Mouse (Mus musculus) mouse trophoblast stem cell (cell line): ENCODE measurements at regions not wholly inside any gene's neighbourhood (a gene's known extent, or its start where the extent isn't known, plus 50 kb on each side); places are given as distances from the start of the nearest gene placed in this dataset.

Experiments
- in situ Hi-C, 2 experiments: fragments of 300-500 bp; cut with MseI, MboI; formaldehyde crosslinking; loops; 2 replicates in 1 of 2; 3 replicates in 1 of 2; pipeline ENCODE4 v1.15.1; 2025

GRCm38 (mm10) chr13:73141302-73141701 lies 119.0 kb upstream of the Irx4 start:
- in situ Hi-C loops, result no loop called here

DNA sequence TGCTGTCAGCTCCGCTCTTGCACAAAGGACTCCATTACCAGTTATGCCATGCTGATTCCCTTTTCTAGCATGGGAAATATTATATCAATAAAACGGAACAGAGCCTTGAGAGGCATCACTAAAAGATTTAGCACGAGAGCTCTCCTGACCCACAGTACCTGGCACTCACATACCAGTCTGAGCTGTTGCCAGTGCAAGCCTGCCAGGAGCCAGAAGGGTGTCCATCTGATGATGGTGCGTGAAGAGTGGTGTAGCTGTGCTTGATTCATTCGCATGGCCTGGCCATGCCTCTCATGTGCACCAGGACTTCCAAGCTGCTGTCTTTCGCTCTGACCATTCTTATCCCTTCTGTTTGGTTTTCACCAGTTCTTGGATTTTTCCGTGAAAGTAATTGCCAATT lies 102.3 kb upstream of the Irx4 start:
- in situ Hi-C loops, result no loop called here

DNA sequence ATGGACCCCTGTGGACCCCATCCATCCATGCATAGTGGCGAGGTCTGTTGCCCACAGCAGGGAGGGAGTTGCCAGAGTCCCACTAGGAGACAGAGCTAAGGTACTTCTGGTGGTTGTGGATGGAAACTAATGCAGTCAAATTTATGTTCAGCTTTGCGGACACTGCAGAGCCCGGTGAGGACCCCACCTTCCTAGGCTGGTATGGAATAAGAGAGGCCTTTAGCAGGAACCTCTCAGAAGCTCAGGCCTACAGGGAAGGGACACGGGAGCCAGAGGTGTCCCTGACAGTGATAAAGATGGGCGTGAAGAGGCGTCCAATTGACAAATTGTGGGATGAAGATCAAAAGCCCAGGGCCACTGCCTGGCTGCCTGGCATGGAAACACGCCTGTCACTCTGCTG lies 100.8 kb upstream of the Irx4 start:
- in situ Hi-C loops, result no loop called here

- in situ Hi-C loops, result no loop called here
These were observed 100.4 kb upstream of the Irx4 start for GRCm38 (mm10) chr13:73159865-73160264.

DNA sequence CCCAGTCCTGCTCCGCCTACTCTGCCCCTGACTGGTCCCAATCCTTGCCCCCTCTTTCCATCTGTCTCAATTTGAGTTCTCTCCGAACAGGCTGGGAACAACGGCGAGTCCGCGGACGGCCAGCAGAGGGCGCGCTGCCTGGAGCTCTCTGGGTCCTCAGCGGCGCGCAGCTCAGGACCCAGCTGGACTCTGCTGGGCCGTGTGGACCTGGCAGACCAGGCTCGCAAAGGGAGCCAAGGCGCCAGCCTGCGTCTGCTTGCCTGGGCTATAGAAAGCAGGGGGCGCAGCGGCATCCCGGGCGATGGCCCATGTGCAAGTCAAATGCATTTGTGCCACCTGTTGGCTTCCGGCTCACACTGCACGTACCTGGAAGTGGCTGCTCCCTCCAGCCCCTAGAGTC lies 100.0 kb upstream of the Irx4 start:
- in situ Hi-C loops, result no loop called here

DNA sequence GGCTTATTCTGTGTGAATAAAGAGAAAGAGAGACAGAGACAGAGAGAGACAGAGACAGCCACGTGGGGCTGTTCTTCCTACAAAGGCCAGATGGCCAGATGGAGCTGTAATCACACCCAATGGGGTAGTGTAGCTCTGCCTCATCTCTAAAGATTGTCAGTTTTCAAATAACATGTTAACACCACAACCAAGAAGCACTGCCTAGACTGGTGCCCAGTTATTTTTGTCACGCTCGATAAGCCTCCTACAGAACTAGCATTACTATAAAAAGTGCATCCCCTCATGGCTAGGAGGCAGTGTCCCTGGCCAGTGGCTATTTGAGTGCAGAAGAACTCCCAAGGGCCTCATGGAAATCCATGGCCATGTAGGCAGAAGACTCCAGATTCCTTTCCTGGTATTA lies 90.0 kb upstream of the Irx4 start:
- in situ Hi-C loops, result no loop called here

DNA sequence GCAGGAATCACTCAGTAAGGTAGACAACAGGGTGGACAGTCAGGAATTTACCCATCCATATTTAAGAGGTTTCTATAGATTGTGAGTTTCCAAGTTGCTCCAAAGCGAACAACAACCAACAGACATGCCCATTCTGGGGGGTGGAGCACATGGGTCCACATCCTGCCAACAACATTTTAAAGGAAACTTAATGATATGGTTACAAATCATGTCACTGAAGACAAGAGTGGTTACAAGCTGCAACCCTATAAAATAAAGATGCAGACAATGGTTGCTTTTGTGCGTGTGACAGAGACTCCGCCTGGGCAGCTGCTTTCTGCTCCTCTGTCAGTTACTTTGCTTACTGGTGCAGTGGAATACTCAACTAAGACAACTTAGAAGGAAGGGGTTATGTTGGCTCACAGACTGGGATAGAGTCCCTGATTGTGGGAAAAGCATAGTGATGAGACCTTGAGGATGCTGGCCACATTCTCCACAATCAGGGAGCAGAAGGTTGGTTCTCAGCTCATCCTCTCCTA lies 52.3 kb upstream of the Irx4 start:
- in situ Hi-C loops, result no loop called here
